Mouse (Mus musculus): ENCODE measurements around the gene St13. TPM values are rescaled to one million over a fixed set of nuclear protein-coding genes. Genes with fewer than 3 reads are reported as not detected.

St13 gene
- total RNA-seq, 2 experiments from 2014 or later, result 168 to 171 TPM

DNA sequence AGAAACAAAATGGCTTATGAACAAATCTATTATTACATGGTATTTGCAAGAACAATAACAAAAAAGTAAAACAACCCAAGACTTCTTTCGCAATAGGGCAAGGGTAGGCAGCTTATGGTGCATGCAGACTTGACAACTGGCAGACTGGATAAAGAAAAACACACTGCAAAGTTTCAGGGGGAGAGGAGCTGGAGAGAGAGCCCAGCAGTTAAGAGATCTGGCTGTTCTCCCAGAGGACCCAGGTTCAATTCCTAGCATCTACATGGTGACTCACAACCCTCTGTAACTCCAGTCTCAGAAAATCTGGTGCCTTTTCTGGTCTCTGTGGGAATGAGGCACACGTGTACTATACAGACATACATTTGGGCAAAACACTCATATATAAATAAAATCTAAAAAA, 58.5 kb downstream of the St13 start:
- no peak for TF ChIP-seq CTCF (IDR thresholded peaks at IDR 0.05)
- Histone ChIP-seq H3K27ac (no peak overlapping the region), H3K4me3 (no peak overlapping the region)
- no peak for DNase-seq (ENCODE audit: extremely low spot score in 1 of 2, low spot score in 2 of 2)
- intact Hi-C loops (cut with DNase I), result loop anchor here (10.0 kb wide), 1 partner anchor 237 kb away; no protein-coding TSS in a partner anchor

- H3K27ac ChIP-seq, result no peak overlapping the region
- intact Hi-C loops (cut with DNase I), result no loop called here
- TF ChIP-seq CTCF (IDR thresholded peaks at IDR 0.05), result no peak
- H3K4me3 ChIP-seq, result no peak overlapping the region
- DNase-seq (ENCODE audit: extremely low spot score in 1 of 2, low spot score in 2 of 2), result no peak
These were observed 60.7 kb downstream of the St13 start for GRCm38 (mm10) chr15:81339158-81339557.

- no peak overlapping the region for H3K4me3 ChIP-seq
- TF ChIP-seq CTCF (IDR thresholded peaks at IDR 0.05), result no peak
- intact Hi-C loops (cut with DNase I), result no loop called here
- DNase-seq (ENCODE audit: extremely low spot score in 1 of 2, low spot score in 2 of 2), result no peak
- peak overlapping the region; percentile 54; the same call in 1 of the 2 replicates for H3K27ac ChIP-seq
These were observed 63.4 kb downstream of the St13 start for GRCm38 (mm10) chr15:81336466-81336865.

DNA sequence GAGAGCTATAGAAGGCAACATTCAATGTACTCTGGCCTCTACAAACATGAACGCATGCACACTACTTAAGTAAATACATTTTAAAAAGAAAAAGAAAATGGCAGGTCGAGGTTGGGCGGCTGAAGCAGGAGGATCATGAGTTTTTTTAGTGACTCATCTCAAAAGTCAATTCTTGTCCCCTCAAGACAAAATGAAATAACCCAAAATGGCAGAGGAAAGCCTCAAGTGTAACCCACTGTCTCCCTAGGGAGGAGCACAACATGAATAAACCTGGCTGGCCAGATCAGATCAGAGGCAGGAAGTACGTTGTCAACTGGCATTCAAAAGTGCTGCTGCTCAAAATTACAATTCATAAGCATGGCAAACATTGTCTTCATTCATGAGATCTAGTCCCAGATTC, 67.4 kb downstream of the St13 start:
- no peak for DNase-seq (ENCODE audit: extremely low spot score in 1 of 2, low spot score in 2 of 2)
- intact Hi-C loops (cut with DNase I), result no loop called here
- H3K4me3 ChIP-seq, result no peak overlapping the region
- no peak for TF ChIP-seq CTCF (IDR thresholded peaks at IDR 0.05)
- no peak overlapping the region for H3K27ac ChIP-seq

DNA sequence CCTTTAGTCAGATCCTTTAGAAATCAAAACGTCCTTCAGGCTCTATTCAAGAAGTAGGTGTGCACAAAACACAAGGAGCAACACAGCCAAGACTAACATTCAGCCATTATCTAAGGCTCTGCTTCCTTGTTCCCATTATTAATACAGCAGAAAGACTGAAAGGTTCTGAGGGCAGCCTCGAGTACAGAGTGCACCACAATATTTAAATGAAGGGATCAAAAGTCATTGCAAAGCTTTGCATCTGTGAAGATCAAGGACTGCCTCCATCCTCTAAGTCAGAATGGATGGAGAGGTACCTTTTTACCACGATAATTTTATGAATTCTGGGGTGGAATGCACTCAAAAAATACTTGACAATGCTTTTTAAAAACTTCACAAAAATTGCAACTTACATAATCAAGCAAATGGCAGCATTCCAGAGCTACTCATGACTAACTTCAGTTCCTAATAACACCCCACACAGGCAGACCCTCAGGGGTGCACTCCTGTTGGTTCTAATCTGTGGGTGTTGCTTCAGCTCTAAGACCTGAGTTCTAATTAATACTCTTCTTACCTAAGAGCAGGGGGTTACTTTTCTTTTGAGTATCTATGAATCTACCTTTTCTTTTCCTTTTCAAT, 69.0 kb downstream of the St13 start:
- intact Hi-C loops (cut with DNase I), result no loop called here

GRCm38 (mm10) chr15:81329721-81330369, 70.0 kb downstream of the St13 start:
- intact Hi-C loops (cut with DNase I), result no loop called here
- DNase-seq (ENCODE audit: extremely low spot score in 1 of 2, low spot score in 2 of 2), result no peak
- no peak overlapping the region for H3K4me3 ChIP-seq
- 0 out of 2 replicates have a peak overlapping the region, but pooled peaks have one; percentile 8 for H3K27ac ChIP-seq
- no peak for TF ChIP-seq CTCF (IDR thresholded peaks at IDR 0.05)

More for the DNA sequence above, 69.0 kb downstream of the St13 start:
- DNase-seq (ENCODE audit: extremely low spot score in 1 of 2, low spot score in 2 of 2), result no peak
- Histone ChIP-seq H3K4me3 (no peak overlapping the region), H3K27ac (no peak overlapping the region)
- no peak for TF ChIP-seq CTCF (IDR thresholded peaks at IDR 0.05)

DNA sequence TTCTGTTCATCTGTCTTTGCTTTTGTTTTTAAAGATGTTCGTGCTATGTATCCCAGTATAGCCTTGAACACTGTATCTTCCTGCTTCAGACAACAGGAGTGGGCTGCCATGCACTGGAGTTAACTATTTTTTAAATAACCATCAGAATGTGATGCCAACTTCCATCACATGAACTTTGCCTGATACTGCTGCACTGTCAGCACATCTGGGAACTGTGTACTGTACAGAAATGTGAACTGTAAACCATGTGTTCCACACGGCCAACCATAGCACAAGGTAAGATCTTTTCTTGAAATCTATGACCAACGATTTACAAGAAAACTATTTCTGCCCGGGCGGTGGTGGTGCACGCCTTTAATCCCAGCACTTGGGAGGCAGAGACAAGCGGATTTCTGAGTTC, 72.4 kb downstream of the St13 start:
- intact Hi-C loops (cut with DNase I), result no loop called here
- no peak for TF ChIP-seq CTCF (IDR thresholded peaks at IDR 0.05)
- Histone ChIP-seq H3K27ac (no peak overlapping the region), H3K4me3 (no peak overlapping the region)
- no peak for DNase-seq (ENCODE audit: extremely low spot score in 1 of 2, low spot score in 2 of 2)

- no peak for TF ChIP-seq CTCF (IDR thresholded peaks at IDR 0.05)
- no peak overlapping the region for H3K27ac ChIP-seq
- no peak for DNase-seq (ENCODE audit: extremely low spot score in 1 of 2, low spot score in 2 of 2)
- intact Hi-C loops (cut with DNase I), result no loop called here
- H3K4me3 ChIP-seq, result no peak overlapping the region
These were observed 74.9 kb downstream of the St13 start for GRCm38 (mm10) chr15:81324979-81325378.

GRCm38 (mm10) chr15:81320137-81320536, 79.7 kb downstream of the St13 start:
- H3K27ac ChIP-seq, result peak overlapping the region; percentile 45
- no peak for DNase-seq (ENCODE audit: extremely low spot score in 1 of 2, low spot score in 2 of 2)
- H3K4me3 ChIP-seq, result no peak overlapping the region
- intact Hi-C loops (cut with DNase I), result no loop called here
- no peak for TF ChIP-seq CTCF (IDR thresholded peaks at IDR 0.05)

DNA sequence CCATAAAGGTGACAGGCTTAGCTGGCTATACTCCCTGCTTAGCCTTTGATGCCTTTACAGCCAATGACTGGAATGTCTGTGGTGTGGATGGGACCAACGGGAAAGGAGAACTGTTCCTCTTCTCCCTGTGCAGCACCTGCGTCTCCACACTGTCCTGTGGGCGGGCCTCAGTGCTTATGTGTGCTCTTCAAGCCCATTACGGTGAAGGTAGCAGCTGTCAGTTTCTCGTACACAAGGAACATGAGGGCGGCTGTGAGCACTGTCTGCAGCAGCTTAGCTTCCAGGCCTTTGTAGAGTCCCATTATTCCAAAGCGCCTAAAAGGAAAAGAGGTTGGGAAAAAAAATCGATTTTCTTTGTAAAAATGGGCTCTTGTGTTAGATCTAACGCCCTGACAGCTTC, 80.4 kb downstream of the St13 start:
- H3K4me3 ChIP-seq, result no peak overlapping the region
- intact Hi-C loops (cut with DNase I), result no loop called here
- H3K27ac ChIP-seq, result peak overlapping the region; percentile 22
- no peak for DNase-seq (ENCODE audit: extremely low spot score in 1 of 2, low spot score in 2 of 2)
- no peak for TF ChIP-seq CTCF (IDR thresholded peaks at IDR 0.05)

DNA sequence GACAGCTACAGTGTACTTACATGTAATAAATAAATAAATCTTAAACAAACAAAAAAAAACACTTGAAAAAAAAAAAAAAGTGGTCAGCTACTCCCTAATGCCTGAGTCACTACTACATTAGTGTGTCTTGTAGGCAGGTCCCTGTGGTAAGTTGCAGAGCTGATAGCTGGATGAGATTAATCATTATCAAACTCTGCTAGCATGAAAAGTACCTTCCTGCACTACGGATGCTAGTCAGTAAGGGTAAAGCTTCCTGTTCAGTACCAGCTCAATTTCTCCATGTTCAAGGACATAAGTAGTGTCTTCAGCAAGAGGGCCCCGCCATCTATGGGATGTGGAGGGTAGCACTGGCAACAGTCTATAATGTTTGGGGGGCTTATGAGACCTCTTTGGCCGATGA, 85.9 kb downstream of the St13 start:
- Histone ChIP-seq H3K4me3 (no peak overlapping the region), H3K27ac (no peak overlapping the region)
- intact Hi-C loops (cut with DNase I), result no loop called here
- no peak for TF ChIP-seq CTCF (IDR thresholded peaks at IDR 0.05)
- no peak for DNase-seq (ENCODE audit: extremely low spot score in 1 of 2, low spot score in 2 of 2)

Other genes starting within 250 kb of the St13 start
- 10 to 100 TPM; 71.2 to 75.8 TPM for gene Mrtfa, start 209.3 kb downstream of the St13 start, total RNA-seq (2021)
- gene Mchr1, start 164.6 kb downstream of the St13 start, total RNA-seq (2021), result 10 to 100 TPM; 23.6 to 27.5 TPM
- gene Slc25a17, start 39.3 kb downstream of the St13 start, total RNA-seq (2021), result 10 to 100 TPM; 36.3 to 41.5 TPM
- 10 to 100 TPM; 15.1 to 15.4 TPM for gene Xpnpep3, start 61 bp upstream of the St13 start, total RNA-seq (2021)
- not detected for gene Dnajb7, start 8.2 kb upstream of the St13 start, total RNA-seq (2021)
- gene Rbx1, start 66.2 kb upstream of the St13 start, total RNA-seq (2021), result 100 to 1,000 TPM; 126 to 153 TPM
- 10 to 100 TPM; 76.0 to 77.3 TPM for gene Ep300, start 185.3 kb upstream of the St13 start, total RNA-seq (2021)